Mouse (Mus musculus) left cerebral cortex, postnatal 25 days (tissue): ENCODE measurements at regions not wholly inside any gene's neighbourhood (a gene's known extent, or its start where the extent isn't known, plus 50 kb on each side); places are given as distances from the start of the nearest gene placed in this dataset.
A peak's percentile ranks its signal among the peaks of the same experiment; 100 is the strongest.
"Not testable (repeated sequence)": the region's sequence is repeated elsewhere in the genome, so short reads cannot be mapped to it uniquely, and the experiment has no call there.

ENCODE experiments used
- DNase-seq, 2 experiments: peaks; one replicate each; pipeline ENCODE4 v3.0.0; 2022; ENCODE audit warnings: low spot score in 2 of 2, mixed read lengths in 1 of 2
- intact Hi-C: fragments of 180-260 bp; cut with DNase I; formaldehyde crosslinking; loops from one replicate; pipeline ENCODE4 v1.15.1; 2025

DNA sequence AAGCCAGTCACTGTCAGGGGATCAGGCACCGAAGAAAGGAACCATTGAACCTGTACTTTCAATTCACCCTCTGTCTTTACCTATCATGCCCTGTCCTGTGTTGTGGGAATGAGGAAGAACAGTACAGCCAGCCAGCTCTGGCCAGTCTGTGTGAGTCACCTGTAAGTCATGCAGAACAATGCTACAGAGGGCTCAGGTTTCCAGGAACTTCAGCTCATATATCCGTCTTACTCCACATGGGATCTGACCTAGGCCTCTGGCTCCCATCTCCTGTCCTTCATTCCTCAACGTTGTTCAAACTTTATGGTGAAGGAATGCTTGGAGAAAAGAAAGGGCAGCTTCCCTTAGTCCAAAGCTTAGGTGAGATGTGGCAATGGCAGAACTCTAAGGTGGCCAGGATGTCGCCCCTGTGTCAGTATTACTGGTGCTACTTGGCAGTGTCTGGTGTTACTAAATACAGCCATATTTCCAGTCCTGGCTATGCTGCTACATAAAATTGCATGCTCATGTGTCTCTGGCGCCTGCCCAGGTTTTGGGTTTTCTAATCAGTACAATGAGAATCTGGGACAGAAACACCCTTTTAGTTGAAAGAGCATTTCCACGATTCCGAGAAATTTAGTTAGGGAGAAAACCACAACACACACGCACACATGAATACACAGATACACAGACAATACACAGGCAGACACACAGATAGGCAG, 140.7 kb upstream of the Gmds start:
- DNase-seq, result peak in 1 of 2 experiments; percentile 17
- intact Hi-C loops, result no loop called here

DNA sequence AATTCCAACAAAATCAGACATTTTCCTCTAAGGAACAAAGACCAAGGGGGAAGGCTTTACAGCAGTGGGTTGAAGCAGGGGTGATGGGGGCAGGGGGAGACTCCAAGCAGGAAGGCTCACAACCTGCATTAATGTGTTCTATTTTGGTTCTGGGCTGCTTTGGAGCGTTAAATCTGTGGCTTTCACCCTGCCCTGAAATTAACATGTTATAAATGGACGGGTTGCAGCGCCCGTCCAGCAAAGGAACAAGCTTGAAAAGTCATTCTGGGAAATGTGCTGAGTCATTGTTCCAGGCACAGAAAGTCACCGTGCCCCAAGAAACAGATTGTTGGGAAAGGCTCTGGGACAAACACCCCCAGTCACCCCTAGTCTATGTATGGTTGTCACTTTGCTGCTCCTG, 127.2 kb upstream of the Gmds start:
- intact Hi-C loops, result no loop called here
- DNase-seq, result no peak

DNA sequence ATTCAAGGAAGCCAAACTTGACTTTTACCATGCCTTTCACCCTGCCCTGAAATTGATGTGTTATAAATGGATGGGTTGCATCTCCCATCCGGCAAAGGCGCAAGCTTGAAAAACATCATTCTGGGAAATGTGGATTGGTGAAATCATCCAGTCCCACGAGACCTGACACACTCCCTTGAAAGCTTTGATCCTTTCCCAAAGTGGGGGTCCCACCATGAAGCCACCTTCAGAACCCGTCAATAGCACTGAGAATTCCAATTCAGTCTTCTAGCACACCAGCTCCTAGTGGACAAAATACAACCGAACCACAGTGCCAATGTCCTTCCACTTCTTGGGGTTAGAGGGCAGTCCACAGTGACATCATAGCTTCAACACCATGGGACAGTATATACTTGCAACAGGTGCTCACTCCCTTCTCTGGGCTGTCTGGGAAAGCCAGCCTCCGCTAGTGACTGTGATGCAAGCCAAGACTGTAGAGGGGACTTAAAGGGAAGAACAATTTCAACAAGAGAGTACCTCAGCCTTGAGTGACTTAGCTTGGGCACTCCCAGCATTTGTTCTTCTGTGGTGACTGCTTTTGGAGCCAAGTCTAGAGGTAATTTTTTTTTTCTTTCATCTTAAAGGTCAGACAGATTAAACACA, 126.6 kb upstream of the Gmds start:
- intact Hi-C loops, result no loop called here
- DNase-seq, result no peak

DNA sequence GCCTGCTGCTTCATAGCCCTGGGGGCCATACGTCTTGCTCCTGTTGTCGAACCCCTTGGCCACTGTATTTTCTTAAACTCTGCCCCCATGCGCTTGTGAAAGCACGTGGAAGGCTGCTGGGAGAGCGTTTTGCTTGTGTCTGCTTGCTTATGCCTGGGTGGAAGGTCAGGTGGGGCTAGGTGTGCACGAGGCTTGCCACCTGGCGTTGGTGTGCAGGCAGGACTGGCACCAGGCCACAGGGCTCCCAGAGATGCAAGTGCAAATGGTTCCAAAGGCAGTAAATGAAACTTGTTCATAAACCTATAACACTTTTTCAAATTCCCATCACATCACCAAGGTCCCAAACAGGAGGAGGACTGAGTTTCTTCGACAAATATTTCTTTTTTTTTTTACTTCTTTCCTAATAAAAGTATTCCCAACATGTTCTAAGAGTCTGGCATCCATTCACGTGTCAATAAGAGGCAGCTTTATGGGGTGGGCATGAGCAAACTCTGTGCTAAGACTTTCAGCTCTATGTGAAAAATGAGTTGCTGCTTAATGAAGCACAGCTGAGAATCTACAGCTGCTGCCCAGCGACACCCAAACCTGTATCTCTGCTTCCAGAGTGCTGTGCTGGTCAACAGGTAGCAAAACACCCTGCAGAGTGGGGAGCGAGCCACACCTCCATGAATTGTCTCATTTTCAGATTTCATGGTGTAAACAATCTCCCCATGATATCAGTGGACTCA, 116.0 kb upstream of the Gmds start:
- DNase-seq, result no peak
- intact Hi-C loops, result no loop called here

DNA sequence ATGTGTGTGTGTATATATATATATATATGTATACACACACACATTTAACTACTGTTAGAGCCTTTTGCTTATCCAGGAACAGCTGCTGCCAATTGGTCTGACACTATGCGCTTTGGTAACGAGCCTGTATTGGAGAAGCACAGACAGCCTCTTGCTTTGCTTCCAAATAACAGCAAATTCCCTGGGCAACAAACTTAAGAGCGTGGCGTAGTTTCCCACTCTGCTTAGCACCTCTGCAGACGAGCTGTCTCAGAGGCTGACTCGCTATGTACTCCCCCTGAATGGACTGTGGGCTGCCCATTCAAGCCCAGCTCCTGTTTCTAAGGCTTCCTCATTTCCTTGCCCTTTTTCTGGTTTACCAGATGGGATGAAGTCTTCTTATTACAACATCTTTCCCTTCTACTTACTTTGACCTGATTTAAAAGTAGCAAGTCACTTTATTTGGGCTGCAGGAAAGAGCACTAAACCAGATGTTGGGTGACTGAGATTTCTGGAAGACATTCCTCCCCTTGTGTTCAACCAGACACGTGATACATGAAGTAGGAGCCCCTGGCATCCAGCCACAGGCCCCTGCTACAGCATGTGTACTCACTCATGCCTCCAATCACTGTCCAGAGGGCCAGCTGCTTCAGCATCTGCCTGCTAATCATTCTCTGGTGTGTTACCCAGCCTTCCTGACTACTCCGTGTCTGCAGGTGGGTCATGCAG, 111.3 kb upstream of the Gmds start:
- DNase-seq, result no peak
- intact Hi-C loops, result no loop called here

DNA sequence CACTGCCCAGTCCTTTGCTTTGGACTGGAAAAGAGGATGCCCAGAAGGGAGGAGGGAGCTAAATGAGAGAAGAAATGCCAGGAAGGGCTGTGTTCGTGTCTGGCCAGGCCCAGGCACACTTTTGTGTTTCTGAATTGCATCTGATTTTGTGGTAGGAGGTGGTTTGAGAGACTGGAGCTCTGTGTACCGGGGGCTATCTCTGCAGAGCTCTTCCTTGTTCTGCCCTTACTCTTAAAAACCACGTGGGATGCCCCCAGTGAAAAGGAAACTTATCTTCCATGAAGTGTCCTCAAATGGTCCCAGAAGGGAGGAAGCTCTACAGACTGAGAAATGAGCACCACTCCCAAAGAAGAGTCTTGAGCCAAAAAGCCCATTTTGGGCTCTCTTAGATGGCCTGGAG, 106.0 kb upstream of the Gmds start:
- DNase-seq, result no peak
- intact Hi-C loops, result no loop called here

DNA sequence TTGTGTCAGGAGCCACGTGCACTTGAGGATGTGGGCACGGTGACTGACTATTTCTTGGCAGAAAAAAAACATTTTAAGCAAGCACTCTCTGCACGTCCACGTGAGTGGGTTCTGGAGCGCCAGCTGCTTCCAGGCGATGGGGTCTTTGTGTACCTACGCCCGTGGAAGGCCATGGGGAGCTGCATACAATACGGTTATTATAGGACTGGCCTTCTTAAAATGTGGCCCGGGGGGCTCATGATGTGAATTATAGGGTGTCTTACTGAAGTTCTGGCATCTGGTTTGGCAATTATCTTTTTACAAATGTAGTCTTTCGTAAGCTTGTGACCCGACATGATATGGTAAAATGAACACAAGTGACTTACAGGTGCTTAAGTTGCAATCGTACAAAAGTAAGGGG, 103.5 kb upstream of the Gmds start:
- DNase-seq, result no peak
- intact Hi-C loops, result no loop called here

DNA sequence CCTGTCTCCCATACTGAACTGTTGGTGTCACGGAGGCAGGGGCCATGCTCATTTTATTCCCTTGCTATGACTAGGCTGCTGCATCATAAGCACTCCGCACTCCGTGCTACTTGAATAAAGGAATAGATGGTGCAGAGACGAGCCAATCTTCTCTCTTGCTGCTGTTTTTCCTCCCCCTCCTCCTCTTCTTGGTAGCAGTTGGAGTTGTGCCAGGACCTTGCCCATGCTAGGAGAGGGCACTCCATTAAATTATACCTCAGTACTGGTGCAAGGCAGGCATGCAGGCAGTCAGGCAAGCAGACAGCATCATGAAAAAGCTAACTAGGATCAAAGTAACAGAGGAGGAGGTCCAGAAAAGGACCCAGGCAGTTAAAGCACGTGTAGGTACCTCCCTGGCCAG, 96.6 kb upstream of the Gmds start:
- no peak for DNase-seq
- intact Hi-C loops, result no loop called here

DNA sequence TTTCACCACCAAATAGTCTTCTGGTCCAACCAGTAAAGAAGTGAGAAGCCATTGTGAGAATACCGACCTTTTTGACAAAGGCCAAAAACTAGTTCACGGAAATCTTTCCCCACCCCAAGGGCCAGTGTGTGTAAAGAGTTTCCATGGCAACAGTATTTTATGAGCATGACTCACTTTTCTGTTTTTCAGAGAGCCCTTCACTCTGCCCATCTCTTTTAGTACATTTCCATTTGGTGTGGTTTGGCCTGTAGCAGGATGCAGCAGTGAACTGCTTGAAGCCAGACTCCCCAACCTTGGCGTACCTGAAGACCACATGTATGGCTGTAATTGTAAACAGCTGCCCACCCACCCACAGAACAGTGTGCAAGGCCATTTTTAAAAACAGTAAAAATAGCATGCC, 89.9 kb upstream of the Gmds start:
- peak in 1 of 2 experiments; percentile 6 for DNase-seq
- intact Hi-C loops, result no loop called here

DNA sequence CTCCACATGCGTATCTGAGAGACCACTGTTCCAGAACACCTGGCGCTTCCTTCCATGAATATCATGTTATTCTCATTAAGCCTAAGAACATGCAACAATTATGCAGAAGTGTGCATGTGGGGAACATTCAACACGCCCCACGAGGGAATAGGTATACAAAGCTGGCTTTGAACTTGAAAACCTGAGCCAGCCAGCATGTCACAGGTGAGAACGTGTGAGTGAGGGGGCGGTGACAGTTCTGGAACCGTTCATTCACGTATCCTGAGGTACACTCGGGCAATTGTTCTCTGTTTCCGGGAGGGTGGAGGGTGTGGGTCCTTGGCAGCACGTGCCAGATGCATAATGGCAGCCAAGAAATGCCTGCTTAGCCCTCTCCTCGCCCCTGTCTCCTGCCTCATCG, 88.4 kb upstream of the Gmds start:
- intact Hi-C loops, result no loop called here
- no peak for DNase-seq

DNA sequence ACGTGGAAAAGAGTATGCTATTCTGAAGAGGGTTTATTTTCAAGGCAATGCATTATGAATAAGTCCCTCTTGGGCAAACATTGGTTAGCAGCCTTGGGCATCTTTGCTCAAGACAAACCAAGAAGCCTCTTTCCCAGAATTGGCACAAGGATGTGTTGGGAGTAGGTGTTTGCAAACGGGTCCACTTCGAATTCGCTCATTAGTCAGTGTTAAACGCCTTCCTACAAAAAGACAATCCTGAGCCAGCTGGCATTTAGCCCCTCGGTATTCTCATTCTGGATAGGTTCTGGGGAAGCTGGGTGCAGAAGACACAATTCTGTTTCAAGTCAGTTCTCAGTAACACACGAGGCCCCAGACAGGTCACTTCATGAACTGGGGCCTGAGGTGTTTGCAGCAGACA, 87.7 kb upstream of the Gmds start:
- intact Hi-C loops, result no loop called here
- peak; percentile 16 to 82 for DNase-seq

DNA sequence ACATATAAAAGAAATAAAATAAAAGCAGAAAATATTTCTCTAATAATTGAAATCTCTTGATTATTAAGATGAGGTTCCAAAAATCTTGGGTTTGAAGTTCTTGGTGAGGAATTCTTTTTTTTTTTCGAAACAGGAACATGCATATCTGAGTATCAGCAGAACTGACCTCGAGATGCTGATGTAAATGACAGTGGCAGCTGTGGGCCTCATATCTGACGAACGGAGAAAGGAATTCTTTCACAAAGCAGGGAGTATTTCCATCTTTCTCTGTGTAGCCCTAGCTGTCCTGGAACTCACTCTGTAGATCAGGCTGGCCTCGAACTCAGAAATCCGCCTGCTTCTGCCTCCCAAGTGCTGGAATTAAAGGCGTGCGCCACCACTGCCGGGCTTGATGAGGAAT, 86.0 kb upstream of the Gmds start:
- intact Hi-C loops, DNase-seq: not testable (repeated sequence)

DNA sequence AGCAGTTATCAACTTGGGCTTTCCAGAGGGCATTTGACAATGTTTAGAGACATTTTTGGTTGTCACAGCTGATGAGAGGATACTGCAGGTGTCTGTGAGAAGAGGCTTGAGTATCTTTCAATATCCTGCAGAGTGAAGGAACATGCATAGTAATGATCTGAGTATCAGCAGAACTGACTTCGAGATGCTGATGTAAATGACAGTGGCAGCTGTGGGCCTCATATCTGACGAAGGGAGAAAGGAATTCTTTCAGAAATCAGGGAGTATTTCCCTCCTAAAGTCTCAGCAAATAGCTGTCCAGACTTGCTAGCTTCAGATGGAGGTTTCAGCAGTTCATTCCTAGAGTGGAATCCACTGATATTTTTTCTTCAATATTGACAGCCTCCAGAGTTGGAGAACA, 83.9 kb upstream of the Gmds start:
- no peak for DNase-seq
- intact Hi-C loops, result no loop called here

DNA sequence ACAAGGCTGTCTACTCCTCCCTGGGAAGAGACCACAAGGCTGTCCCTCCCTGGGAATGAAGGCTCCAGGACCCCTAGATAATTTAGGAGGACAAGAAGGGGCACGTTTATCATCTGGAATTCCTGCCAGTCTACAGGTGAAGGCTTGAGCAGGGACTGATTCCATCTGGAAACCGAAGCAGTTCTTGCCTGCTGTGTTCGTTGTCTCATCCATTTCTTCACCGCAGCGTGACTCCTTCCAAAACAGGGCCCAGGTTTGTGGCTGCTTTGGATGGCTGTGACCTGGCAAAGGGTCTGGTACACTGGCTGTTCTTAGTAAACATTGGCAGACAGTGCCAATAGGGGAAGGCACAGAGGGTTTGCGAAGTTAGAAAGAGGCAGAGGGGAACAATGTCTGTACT, 80.8 kb upstream of the Gmds start:
- intact Hi-C loops, result loop anchor here (10.0 kb wide), 1 partner anchor 195 kb away; no protein-coding TSS in a partner anchor
- no peak for DNase-seq

DNA sequence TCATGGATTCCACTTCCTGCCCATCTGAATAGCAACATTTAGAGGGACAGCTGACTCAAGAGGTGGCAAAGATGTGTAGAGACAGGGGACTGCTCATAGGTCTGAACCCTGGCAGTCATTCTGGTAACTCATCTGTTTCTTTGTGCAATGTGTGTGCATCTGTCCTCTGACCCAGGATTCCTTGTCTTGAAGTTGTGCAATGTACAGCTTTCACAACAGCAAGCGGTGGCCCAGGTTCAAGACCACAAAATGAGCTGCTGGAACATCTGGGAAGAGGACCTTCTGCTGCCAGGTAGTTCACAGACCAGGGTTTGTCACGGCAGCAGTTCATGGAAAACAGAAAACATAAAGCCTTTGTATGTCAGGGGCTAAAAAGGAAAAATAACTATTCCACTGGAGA, 80.1 kb upstream of the Gmds start:
- intact Hi-C loops, result loop anchor here (10.0 kb wide), 1 partner anchor 194 kb away; no protein-coding TSS in a partner anchor
- no peak for DNase-seq

DNA sequence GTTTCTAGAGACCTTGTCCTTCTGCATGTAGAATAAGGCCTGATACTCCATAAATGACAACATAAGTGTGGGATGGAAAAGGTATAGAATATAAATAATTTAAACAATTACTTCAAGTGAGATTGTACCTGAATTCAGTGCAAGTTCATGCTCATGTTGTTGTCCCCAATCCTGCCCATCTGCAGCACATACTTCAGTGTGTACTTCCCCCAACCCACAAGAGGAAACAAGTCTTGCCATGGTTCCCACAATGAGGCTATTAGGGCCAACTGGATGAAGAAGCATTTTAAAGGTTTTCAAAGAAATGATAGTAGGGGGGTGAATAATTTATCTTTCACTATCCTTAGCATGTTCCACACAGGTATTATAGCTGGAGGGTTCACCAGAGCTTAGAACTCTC, 79.4 kb upstream of the Gmds start:
- DNase-seq, result no peak
- intact Hi-C loops, result loop anchor here (10.0 kb wide), 1 partner anchor 193 kb away; no protein-coding TSS in a partner anchor

DNA sequence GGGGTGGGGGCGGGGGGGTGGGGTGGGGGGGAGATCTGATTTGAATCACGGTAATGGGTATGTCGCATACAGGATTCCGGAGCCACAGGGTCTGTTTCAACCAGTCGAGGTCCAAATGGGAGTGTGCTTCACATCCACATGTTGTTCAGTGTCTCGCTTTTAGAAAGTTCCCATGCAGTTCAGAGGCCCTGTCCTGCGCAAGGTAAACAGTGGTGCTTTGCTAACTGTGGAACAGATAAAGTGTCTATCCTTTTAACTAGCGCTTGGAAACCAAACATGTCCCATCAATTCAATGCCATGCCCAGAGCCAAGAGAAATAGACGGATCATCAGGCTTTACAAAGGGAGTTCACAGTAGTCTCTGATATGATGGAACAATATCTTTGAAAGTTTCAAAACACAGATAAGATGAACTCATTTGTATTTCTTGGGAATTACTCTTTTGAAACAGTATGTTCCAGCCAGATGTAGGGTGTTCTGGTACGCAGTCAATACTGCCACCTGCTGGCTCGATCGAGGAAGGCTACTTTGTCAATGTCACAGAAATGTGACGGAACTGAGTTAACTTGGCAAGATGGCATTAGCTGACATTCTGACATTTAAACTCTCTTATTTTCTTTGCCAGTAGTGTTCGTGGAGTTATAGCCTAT, 72.9 kb upstream of the Gmds start:
- intact Hi-C loops, result loop anchor here (2.0 to 10.0 kb wide), 4 partner anchors 99 to 619 kb away; no protein-coding TSS in a partner anchor

DNA sequence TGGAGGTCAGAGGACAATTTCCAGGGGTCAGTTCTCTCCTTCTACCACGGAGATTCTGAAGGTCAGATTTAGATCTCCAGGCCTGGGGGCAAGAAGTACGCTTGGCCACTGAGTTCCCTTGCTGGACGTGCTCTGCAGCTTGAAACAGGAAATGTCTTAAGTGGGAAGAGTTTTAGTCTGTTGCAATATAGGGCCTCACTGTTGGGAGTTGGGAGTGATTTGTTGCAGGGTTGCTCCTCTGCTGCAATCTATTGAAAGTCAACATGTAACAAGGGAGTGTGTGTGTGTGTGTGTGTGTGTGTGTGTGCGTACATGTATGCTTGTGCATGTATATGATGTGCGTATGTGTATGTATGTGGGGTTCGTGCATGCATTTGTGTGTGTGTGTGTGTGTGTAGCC, 71.5 kb upstream of the Gmds start:
- intact Hi-C loops, result loop anchor here (2.0 to 10.0 kb wide), 4 partner anchors 97 to 617 kb away; no protein-coding TSS in a partner anchor

More for the DNA sequence above, 72.9 kb upstream of the Gmds start:
- DNase-seq, result peak; percentile 71 to 76

DNA sequence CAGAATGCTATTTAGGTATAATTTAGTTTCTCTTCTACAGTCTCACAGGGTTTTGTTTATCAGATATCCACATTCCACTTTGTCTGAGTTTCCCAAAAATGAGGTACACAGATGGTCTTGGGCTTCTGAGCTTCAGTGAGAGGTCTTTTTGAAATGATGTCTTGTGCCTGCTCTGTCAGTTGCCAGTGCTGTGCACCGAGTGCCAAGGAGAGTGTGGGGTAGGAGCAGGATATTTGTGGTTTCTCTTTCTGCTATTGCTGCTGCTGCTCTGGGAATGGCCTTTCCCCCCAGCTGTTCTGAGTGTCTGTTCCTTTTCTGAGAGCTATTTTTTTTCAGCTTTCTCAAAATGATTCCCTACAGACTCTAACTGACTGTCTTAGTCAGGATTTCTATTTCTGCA, 60.1 kb upstream of the Gmds start:
- no peak for DNase-seq
- intact Hi-C loops, result no loop called here

More for the DNA sequence above, 71.5 kb upstream of the Gmds start:
- DNase-seq, result no peak
